Mouse (Mus musculus) lung, adult 2 months (tissue): ENCODE measurements around the gene Cenpx. TPM values are rescaled to one million over a fixed set of nuclear protein-coding genes. Genes with fewer than 3 reads are reported as not detected.
A peak's percentile ranks its signal among the peaks of the same experiment; 100 is the strongest.
"Not testable (repeated sequence)": the region's sequence is repeated elsewhere in the genome, so short reads cannot be mapped to it uniquely, and the experiment has no call there.

ENCODE experiments used
- DNase-seq: peaks from one replicate; pipeline ENCODE4 v3.0.0; 2022
- H3K4me1 ChIP-seq: fragments of 200-500 bp; 2 replicates; pipeline ENCODE4 v1.6.1; 2011; ENCODE audit warnings: low read length; ENCODE audit not compliant: control insufficient read depth, insufficient read depth
- H3K4me3 ChIP-seq: fragments of 200-500 bp; replicated peaks from 2 replicates; pipeline ENCODE3; 2011; ENCODE audit warnings: low read depth, mild to moderate bottlenecking, control low read depth, low read length; ENCODE audit errors: extremely low read depth
- CTCF ChIP-seq: fragments of 200-500 bp; IDR thresholded peaks from 2 replicates; pipeline ENCODE4 v1.5.1; 2011; ENCODE audit warnings: mild to moderate bottlenecking, low read length, control low read depth; ENCODE audit not compliant: insufficient read depth
- POLR2A ChIP-seq: fragments of 200-500 bp; IDR thresholded peaks from 2 replicates; pipeline ENCODE4 v1.6.1; 2011; ENCODE audit warnings: low read depth, mild to moderate bottlenecking, control low read depth, low read length, borderline replicate concordance; ENCODE audit errors: extremely low read depth
- WGBS: fragments of 180-500 bp; shearing (Covaris S2); methylation state at CpG from one replicate; pipeline ENCODE4 v1.1.7; 2018; 5-methylcytosine and 5-hydroxymethylcytosine counted together
- polyA plus RNA-seq: library from polyadenylated mRNA; depleted of rRNA; stranded (reverse); fragments of >200 nt; gene quantifications from 2 replicates; pipeline ENCODE4 v1.2.3, GENCODE M21; 2012

Cenpx gene
- polyA plus RNA-seq, 1 experiment, result 68.0 TPM

GRCm38 (mm10) chr11:120684660-120685059 lies 28.9 kb downstream of the Cenpx start:
- DNase-seq, result peak; percentile 59
- 71% methylated on average over 2 of the region's 2 CpGs for WGBS
- no peak overlapping the region for H3K4me3 ChIP-seq
- H3K4me1 ChIP-seq, result peaks cover 4% of the 10 kb centered on the region; the same call in 1 of the 2 replicates
- TF ChIP-seq CTCF (no peak), POLR2A (0 out of 2 replicates have a peak, but pooled peaks have one; percentile 14)

GRCm38 (mm10) chr11:120684086-120684485 lies 29.5 kb downstream of the Cenpx start:
- H3K4me1 ChIP-seq, result peaks cover 4% of the 10 kb centered on the region; the same call in 1 of the 2 replicates

GRCm38 (mm10) chr11:120683536-120683935 lies 30.0 kb downstream of the Cenpx start:
- no peak for DNase-seq
- TF ChIP-seq CTCF (no peak), POLR2A (no peak)
- 89% methylated on average over 3 of the region's 3 CpGs for WGBS
- H3K4me3 ChIP-seq, result no peak overlapping the region
- peaks cover 4% of the 10 kb centered on the region; the same call in 1 of the 2 replicates for H3K4me1 ChIP-seq

More at GRCm38 (mm10) chr11:120684086-120684485, 29.5 kb downstream of the Cenpx start:
- DNase-seq, result no peak
- no peak for TF ChIP-seq CTCF
- no peak for TF ChIP-seq POLR2A
- WGBS, result 81% methylated on average over 2 of the region's 2 CpGs
- no peak overlapping the region for H3K4me3 ChIP-seq

- Histone ChIP-seq H3K4me3 (no peak overlapping the region), H3K4me1 (peaks cover 4% of the 10 kb centered on the region; the same call in 1 of the 2 replicates)
- DNase-seq, result no peak
- no peak for TF ChIP-seq POLR2A
- TF ChIP-seq CTCF, result no peak
- WGBS, result 78% methylated on average over 5 of the region's 5 CpGs
Observed at GRCm38 (mm10) chr11:120682683-120683082, 30.9 kb downstream of the Cenpx start.

GRCm38 (mm10) chr11:120679909-120680308 lies 33.6 kb downstream of the Cenpx start:
- WGBS, result 71% methylated on average over 3 of the region's 3 CpGs
- Histone ChIP-seq H3K4me1 (no peaks in the 10 kb centered on the region; the same call in 1 of the 2 replicates), H3K4me3 (no peak overlapping the region)
- TF ChIP-seq CTCF, result peak; percentile 71
- no peak for TF ChIP-seq POLR2A
- no peak for DNase-seq

- no peak for DNase-seq
- TF ChIP-seq POLR2A (no peak), CTCF (no peak)
- no peak overlapping the region for H3K4me3 ChIP-seq
- peaks cover 6% of the 10 kb centered on the region; the same call in 1 of the 2 replicates for H3K4me1 ChIP-seq
- 88% methylated on average over 4 of the region's 4 CpGs for WGBS
Observed at GRCm38 (mm10) chr11:120676951-120677350, 36.6 kb downstream of the Cenpx start.

- WGBS, result 70% methylated on average over 5 of the region's 5 CpGs
- not testable (repeated sequence) for DNase-seq, H3K4me1 ChIP-seq, H3K4me3 ChIP-seq
Observed at GRCm38 (mm10) chr11:120675875-120676274, 37.7 kb downstream of the Cenpx start.

GRCm38 (mm10) chr11:120673594-120674122 lies 39.9 kb downstream of the Cenpx start:
- WGBS, result 30% methylated on average over 12 of the region's 12 CpGs
- DNase-seq, result no peak
- H3K4me3 ChIP-seq, result peak overlapping the region; percentile 91
- no peak for TF ChIP-seq CTCF
- no peak for TF ChIP-seq POLR2A
- peaks cover 6% of the 10 kb centered on the region; the same call in 1 of the 2 replicates for H3K4me1 ChIP-seq

- peaks cover 6% of the 10 kb centered on the region; the same call in 1 of the 2 replicates for H3K4me1 ChIP-seq
- TF ChIP-seq POLR2A (peak; percentile 69; the same call in 1 of the 2 replicates), CTCF (no peak)
- WGBS, result 1% methylated on average over 83 of the region's 83 CpGs
- peak; percentile 96 for DNase-seq
- peak within 1 kb of the TSS; percentile 91 for H3K4me3 ChIP-seq
Observed at GRCm38 (mm10) chr11:120672687-120673593, 40.6 kb downstream of the Cenpx start, which contains the start of gene Aspscr1. Gene Aspscr1, plus strand, starts transcription at chr11:120672973.
